Mouse (Mus musculus): ENCODE measurements around the gene C1qtnf9.

Gene C1qtnf9

GRCm38 (mm10) chr14:60784427-60785315 lies 16.7 kb downstream of the C1qtnf9 start, which contains the start of gene Mipep:
Mipep (plus strand) TSS chr14:60784573.
- DNase-seq (ENCODE audit: low read depth, low spot score) = peak; percentile 82

DNA sequence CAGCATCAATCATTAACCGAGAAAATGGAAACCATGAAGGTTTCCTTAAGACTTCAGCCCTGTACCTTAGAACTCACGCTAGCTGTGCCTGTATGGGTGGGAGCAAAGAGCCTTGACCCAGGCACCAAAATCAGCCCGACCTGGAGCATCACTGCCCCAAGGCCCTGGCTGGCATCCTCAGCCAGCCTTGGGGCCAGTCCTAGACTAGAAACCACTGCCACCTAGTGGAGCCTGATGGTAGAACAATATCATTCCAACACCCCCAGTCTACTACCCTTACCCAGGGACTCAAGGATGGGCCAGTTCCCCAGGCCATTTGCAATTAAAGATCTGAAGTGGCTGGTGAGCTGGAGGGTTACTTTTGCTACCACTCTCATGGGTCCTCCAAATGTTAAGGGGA lies 22.2 kb downstream of the C1qtnf9 start:
- DNase-seq (ENCODE audit: low read depth, low spot score) = no peak

DNA sequence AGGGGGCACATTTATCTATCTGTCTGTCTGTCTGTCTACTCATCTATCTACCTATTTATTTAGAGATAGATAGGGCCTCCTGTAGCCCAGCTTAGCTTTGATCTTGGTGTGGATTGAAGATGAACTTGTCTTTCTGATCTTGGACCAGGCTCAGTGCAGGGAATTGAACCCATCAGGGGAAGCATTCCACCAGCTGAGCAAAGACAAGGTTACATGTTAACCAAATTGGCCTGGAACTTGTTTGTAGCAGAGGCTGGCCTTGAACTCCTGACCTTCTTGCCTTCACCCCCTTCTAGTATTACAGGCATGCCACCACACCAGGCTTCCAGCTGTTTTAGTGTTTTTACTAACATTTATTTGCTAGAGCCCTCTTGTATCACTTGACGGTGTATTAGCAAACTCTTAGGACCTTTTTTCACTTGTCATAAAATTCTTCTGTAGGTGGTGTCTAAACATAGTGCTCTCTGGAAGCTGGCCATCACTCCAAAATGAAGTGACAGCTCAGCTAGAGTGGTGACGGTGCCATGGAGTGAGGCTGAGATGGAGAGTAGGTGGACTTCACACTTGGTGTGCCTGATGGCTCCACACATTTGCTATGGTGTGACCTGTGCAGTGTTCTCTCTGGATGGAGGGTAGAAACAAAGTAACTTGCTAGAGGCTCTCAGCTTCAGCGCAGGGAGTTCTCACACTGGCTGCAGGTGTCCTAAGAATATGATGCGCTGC lies 28.8 kb downstream of the C1qtnf9 start:
- DNase-seq (ENCODE audit: low read depth, low spot score) = no peak

DNA sequence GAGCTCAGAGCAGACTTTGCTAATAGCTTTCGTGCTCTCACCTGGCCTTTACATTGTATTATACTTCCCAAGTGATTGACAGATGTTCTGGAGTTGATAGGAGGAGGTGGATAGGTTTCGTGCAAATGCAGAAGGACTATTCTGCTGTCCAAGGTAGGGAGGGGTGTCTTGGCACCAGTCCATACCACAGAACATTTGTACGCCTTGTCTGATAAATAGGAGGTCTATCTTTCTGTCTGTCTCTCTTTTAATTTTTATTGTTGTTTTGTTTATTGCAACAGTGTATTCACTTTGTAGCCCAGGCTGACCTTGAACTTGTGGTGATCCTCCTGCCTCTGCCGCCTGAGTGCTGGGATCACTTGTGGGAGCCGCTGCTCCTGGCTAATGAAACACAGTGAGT lies 29.7 kb downstream of the C1qtnf9 start:
- no peak for DNase-seq (ENCODE audit: low read depth, low spot score)

- peak; percentile 65 for DNase-seq (ENCODE audit: low read depth, low spot score)
Observed at GRCm38 (mm10) chr14:60798721-60799120, 30.8 kb downstream of the C1qtnf9 start.

- peak; percentile 40 for DNase-seq (ENCODE audit: low read depth, low spot score)
Observed at GRCm38 (mm10) chr14:60799762-60800728, 32.1 kb downstream of the C1qtnf9 start.

DNA sequence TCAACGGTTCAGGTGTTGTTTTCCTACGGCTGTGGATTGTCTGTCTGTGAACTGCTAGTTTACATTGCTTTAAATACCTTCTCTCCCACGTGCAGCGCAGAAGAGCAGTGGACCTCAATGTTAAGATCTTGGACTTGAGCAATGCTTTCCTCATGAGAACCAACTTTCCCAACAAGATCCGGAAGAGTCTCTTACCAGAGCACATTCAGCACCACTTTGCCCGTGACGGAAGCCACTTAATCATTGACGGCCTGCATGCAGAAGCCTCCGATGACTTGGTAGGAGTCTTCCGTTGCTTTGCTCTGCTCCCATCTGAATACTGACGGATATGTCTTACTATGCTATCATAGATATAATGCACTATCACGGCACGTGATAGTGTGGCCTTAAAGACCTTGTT lies 34.1 kb downstream of the C1qtnf9 start:
- no peak for DNase-seq (ENCODE audit: low read depth, low spot score)

GRCm38 (mm10) chr14:60804978-60805377 lies 37.0 kb downstream of the C1qtnf9 start:
- no peak for DNase-seq (ENCODE audit: low read depth, low spot score)

DNA sequence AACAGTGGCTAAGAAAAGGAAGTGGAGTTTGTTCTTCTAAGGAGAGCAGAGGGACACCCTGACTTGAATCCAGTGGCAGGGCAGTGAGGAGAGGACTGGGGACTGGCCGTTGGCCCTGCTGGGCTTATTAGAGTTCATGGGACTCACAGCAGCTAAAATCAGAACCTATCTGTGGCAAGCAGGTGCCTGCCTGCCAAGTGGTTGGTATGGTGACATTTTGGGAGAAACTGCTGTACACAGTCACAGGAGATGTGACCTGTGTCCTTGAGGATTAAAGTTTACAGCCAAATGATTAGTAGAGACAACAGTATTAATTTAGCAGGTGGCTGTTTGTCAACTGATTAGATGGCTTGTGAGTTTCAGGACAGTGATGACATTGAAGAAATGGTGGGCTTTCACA lies 37.9 kb downstream of the C1qtnf9 start:
- DNase-seq (ENCODE audit: low read depth, low spot score) = peak; percentile 47

DNA sequence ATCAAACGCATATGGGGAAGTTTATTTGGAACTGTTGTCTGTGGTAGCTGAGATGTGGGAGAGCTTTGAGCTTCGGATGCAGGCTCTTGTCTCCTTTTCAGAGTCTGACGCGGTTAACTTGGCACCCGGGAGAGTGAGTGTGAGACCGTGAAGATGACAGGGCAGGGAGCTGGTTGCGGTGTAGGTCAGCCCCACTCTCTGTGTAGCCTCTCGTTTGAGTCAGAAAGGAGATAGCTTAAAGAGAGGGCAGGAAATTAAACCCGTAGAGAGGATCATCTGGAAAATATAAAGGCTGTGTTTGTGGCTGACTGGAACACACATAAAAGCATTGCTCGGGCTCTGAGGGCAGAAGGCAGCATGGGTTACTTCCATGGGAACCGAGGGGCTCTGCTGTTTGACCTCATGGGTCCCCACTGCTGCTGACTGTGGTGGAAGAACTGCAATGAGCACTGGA lies 39.0 kb downstream of the C1qtnf9 start:
- DNase-seq (ENCODE audit: low read depth, low spot score) = no peak

DNA sequence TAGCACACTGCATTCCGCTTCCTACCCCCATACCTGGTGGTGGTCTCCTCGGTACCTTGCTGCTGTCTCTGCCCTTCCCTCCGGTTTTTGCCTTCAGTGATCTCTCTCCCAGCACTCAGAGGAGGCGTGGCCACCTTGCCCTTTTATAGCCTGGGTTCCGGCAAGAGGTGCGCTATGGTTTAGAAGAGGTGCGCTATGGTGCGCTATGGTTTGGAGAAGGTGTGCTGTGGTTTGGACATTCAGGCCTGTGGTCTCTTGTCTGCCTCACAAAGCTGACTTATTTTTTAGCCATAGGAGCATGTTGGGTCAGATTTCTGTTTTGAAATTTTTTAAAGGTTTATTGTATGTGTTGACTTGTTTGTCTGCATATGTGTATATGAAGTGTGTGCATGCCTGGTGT lies 41.9 kb downstream of the C1qtnf9 start:
- DNase-seq (ENCODE audit: low read depth, low spot score) = no peak

DNA sequence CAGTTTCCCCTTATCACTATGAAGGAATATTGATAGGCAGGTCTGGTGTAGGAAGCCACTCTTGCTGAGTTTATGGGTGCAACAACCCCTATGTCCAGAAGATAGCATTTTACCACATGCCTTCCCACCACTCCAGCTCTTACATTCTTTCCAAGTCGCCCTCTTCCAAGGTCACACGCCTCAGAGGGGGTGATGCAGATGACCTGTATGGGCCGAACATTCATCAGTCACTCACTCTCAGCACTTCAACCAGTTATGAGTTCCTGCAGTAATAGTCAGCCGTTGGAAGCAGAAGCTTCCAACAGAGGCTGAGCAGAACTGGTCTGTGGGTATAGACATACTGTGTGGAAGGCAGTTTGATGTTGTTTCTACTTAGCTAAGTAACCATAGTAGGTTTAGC lies 43.6 kb downstream of the C1qtnf9 start:
- DNase-seq (ENCODE audit: low read depth, low spot score) = no peak

DNA sequence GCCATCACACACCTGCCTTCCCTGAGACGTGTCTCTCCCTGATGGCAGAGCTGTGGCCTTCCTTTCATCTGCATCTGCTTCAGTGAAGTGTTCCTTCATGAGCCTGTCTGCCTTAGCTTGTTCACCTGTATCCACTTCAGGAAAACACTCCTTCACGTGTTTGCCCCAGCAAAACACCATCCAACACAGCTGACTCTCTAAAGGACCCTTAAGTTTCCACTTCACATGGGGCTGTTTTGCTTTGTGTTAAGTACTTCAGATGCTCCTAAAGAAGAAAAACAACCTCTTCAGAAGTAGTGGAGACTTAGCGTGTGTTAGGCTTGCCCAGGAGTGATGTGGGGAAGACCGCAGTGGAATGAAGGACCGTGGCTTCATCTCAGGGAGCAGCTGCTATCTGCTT lies 47.2 kb downstream of the C1qtnf9 start:
- no peak for DNase-seq (ENCODE audit: low read depth, low spot score)

DNA sequence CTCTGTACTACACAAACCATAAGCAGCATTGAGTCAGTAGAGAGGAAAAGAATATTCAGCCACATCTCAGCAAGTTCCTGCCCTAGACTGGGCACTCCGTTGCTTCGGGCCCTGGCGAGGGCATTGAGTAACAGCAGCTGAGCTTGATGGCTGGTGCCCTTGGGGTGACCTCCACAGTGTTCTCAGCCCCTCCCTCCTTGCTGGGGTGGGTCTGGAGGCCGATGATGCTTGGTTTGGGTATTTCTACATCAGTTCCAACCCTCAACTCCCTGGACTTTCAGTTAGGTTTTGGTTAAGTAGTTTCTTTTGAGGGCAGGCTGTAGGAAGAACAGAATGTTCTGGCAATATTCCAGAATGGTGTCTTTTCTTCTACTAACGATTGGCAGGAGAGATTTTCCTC lies 50.1 kb downstream of the C1qtnf9 start:
- DNase-seq (ENCODE audit: low read depth, low spot score) = no peak

GRCm38 (mm10) chr14:60830096-60830495 lies 62.2 kb downstream of the C1qtnf9 start:
- no peak for DNase-seq (ENCODE audit: low read depth, low spot score)

All from skeletal muscle tissue, adult 2 months (tissue).